Mouse (Mus musculus) mesoderm, embryonic 11.5 days (tissue): ENCODE data around the gene Gm20916.
"Not testable (repeated sequence)": the region's sequence is repeated elsewhere in the genome, so short reads cannot be mapped to it uniquely, and the experiment has no call there.

ENCODE experiments used
- DNase-seq: peaks from one replicate; pipeline ENCODE4 v3.0.0-alpha.2; 2012; ENCODE audit warnings: low read depth, low spot score

Gm20916 gene

GRCm38 (mm10) chrY:79319265-79319664, at the start of gene Gm20916:
TSS of gene Gm20916 (plus strand) at chrY:79319565.
- not testable (repeated sequence) for DNase-seq
